Mouse (Mus musculus) heart, embryonic 11.5 days (tissue): Measurements from ENCODE around the gene Plppr1. TPM values are rescaled to one million over a fixed set of nuclear protein-coding genes. Genes with fewer than 3 reads are reported as not detected.

Experiments used
- ATAC-seq: fragments of 200-750 bp; cut with Nextera tagmentation; replicated peaks from 2 replicates; pipeline ENCODE4 v1.8.0; 2017; ENCODE audit warnings: moderate library complexity; ENCODE audit not compliant: insufficient number of reproducible peaks, low FRiP score, low TSS enrichment
- H3K27ac ChIP-seq: fragments of 300-500 bp; sonication (generic); 2 replicates; pipeline ENCODE4 v1.5.1; 2014; ENCODE audit warnings: mild to moderate bottlenecking, low read depth, low read length
- H3K27me3 ChIP-seq: fragments of 300-500 bp; sonication (generic); 2 replicates; pipeline ENCODE4 v1.6.1; 2014; ENCODE audit warnings: mild to moderate bottlenecking, low read length, mixed read lengths; ENCODE audit not compliant: control insufficient read depth, insufficient read depth
- H3K36me3 ChIP-seq: fragments of 300-500 bp; sonication (generic); 2 replicates; pipeline ENCODE4 v1.6.1; 2014; ENCODE audit warnings: mild to moderate bottlenecking, low read length, moderate library complexity, mixed read lengths; ENCODE audit not compliant: control insufficient read depth, insufficient read depth
- H3K4me1 ChIP-seq: fragments of 300-500 bp; sonication (generic); 2 replicates; pipeline ENCODE4 v1.6.1; 2014; ENCODE audit warnings: low read length; ENCODE audit not compliant: control insufficient read depth, insufficient read depth
- H3K4me2 ChIP-seq: fragments of 300-500 bp; sonication (generic); 2 replicates; pipeline ENCODE4 v1.6.1; 2014; ENCODE audit warnings: mild to moderate bottlenecking, moderate library complexity
- H3K4me3 ChIP-seq: fragments of 300-500 bp; sonication (generic); 2 replicates; pipeline ENCODE4 v1.5.1; 2014; ENCODE audit warnings: low read depth, low read length
- H3K9ac ChIP-seq: fragments of 300-500 bp; sonication (generic); 2 replicates; pipeline ENCODE4 v1.6.1; 2014; ENCODE audit warnings: mild to moderate bottlenecking, low read depth, low read length, moderate library complexity
- H3K9me3 ChIP-seq: fragments of 300-500 bp; sonication (generic); replicated peaks from 2 replicates; pipeline ENCODE4 v1.6.1; 2016; ENCODE audit warnings: low read length; ENCODE audit not compliant: control insufficient read depth
- WGBS: fragments of 180-500 bp; shearing (Covaris S2); extraction: QIAGEN DNeasy Blood & Tissue Kit; methylation state at CpG from one replicate; pipeline ENCODE4 v1.1.7; 2014; ENCODE audit not compliant: insufficient replicate concordance; 5-methylcytosine and 5-hydroxymethylcytosine counted together
- polyA plus RNA-seq: library from polyadenylated mRNA; unstranded; fragments of >200 nt; fragmentation: Nextera tagmentation; extraction: Ambion mirVana; gene quantifications from 2 replicates; pipeline ENCODE4 v1.2.1, GENCODE M21; 2014

Plppr1 gene
- polyA plus RNA-seq, 1 experiment from 2014 or later = 1.9 TPM

DNA sequence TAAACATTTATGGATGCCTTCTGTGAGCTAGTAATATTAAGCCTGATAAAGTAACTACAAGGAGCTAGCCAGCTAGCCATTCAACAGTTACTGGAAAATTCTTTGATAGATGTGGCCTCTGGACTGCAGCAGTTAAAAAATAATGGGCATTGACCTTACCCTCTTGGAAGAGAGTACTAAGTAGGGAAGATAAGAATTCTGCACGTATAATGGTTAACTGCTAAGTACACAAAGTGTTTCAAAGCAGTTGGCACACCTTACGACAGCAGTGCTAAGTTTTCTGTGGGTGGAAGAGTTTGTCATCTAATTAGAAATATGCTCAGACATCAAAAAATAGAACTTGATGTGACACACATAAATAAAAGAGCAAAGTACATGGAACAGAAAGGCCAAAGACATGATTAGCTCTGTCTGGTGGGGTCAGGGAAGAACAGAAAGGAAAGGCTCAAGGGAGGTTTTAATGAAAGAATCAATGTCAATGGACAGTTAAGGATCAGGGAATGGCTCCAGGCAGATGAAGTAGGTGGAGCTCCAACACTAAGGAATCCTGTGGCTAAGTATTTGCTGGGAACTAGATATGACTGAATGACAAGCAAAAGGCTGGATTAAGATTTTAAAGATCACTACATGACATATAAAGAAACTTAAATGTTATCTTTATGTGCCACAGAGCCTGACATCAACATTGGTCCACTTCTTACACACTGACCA, 120.6 kb downstream of the Plppr1 start:
- H3K36me3 ChIP-seq = no peaks in the 10 kb centered on the region
- WGBS = 56% methylated on average over 2 of the region's 2 CpGs
- no peak overlapping the region for H3K27ac ChIP-seq
- no peaks in the 10 kb centered on the region for H3K4me1 ChIP-seq
- no peak overlapping the region for H3K4me3 ChIP-seq
- no peaks in the 10 kb centered on the region for H3K27me3 ChIP-seq
- H3K9ac ChIP-seq = no peak overlapping the region
- H3K9me3 ChIP-seq = no peaks in the 10 kb centered on the region
- no peak for ATAC-seq
- H3K4me2 ChIP-seq = no peak overlapping the region

DNA sequence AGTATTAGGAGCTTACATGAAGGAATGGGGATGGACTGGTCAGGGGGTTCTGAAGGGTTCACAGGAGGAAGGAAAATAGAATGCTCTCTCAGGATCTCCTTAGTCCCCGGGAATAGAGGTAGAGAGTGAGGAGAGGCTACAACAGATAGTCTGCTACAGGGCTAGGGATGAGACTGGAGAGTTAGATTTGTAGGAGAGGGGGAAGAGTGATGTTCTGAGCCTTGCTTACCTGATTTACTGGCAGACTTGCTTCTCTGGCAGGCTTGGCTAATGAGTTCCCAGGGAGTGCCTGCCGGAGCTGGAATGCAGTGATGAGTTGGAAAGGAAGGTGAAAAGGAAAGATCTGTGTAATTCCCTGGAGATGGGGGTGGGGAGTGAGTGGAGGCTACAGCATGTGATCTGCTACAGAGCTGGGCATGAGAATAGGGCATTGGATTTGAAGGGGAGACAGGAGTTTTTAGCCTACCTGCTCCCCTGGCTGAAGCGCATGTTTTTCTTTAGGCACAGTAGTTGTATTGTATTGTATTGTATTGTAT, 131.0 kb downstream of the Plppr1 start:
- Histone ChIP-seq H3K36me3 (no peaks in the 10 kb centered on the region), H3K4me3 (no peak overlapping the region), H3K9ac (no peak overlapping the region), H3K27me3 (no peaks in the 10 kb centered on the region), H3K4me2 (no peak overlapping the region), H3K4me1 (no peaks in the 10 kb centered on the region), H3K9me3 (no peaks in the 10 kb centered on the region), H3K27ac (no peak overlapping the region)
- WGBS = 61% methylated on average over 3 of the region's 3 CpGs
- ATAC-seq = no peak

DNA sequence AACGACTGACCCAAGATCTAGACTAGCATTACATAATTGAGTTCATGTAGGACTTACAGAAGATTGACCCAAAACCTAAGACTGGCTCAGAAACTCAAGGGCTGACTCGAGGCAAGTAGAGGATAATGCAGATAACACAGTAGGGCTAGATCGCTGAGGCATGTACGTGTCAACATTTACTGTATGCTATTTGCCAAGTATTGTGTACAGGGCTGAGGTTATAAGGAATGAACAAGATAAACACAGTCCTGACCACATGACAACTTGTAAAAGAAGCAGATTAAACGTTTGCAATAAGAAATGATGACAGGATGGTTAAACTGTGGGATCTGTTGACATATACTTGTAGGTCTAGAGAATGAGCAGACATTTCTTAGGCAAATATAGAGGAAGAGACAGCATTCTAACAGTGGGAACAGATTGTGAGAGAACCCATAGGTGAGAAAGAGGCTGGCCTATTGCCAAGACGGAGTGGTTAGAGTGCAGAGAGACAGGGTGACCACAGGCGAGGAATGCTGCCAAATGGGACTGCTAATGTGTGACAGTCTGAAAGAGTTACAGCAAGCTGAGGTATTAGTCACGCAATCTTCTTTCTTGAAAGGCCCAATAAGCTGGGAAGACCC, 138.2 kb downstream of the Plppr1 start:
- no peaks in the 10 kb centered on the region for H3K9me3 ChIP-seq
- no peaks in the 10 kb centered on the region for H3K36me3 ChIP-seq
- no peak overlapping the region for H3K4me2 ChIP-seq
- no peaks in the 10 kb centered on the region for H3K27me3 ChIP-seq
- H3K4me3 ChIP-seq = no peak overlapping the region
- no peak for ATAC-seq
- 40% methylated on average over 8 of the region's 8 CpGs for WGBS
- H3K4me1 ChIP-seq = no peaks in the 10 kb centered on the region
- H3K27ac ChIP-seq = no peak overlapping the region
- H3K9ac ChIP-seq = no peak overlapping the region

DNA sequence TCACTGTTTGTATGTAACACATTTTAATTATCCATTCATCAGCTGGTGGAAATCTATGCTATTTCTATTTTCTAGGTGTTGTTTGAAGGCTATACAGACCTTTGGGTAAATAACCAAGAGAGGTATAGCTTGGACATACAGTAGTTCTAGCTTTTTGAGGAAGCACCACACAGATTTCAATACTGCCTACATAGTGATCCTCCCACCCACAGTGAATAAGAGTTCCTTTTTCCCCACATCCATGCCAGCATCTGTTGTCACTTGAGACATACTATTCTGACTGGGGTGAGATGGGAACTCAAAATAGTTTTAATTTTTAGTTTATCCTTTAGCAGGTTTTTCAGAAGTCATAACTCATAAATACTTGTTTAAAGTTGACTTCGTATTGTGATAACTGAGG, 151.4 kb downstream of the Plppr1 start:
- Histone ChIP-seq H3K4me2 (no peak overlapping the region), H3K9ac (no peak overlapping the region), H3K36me3 (no peaks in the 10 kb centered on the region), H3K27me3 (no peaks in the 10 kb centered on the region), H3K27ac (no peak overlapping the region), H3K9me3 (no peaks in the 10 kb centered on the region), H3K4me3 (no peak overlapping the region), H3K4me1 (no peaks in the 10 kb centered on the region)
- 85% methylated on average over 1 of the region's 1 CpGs for WGBS
- no peak for ATAC-seq

DNA sequence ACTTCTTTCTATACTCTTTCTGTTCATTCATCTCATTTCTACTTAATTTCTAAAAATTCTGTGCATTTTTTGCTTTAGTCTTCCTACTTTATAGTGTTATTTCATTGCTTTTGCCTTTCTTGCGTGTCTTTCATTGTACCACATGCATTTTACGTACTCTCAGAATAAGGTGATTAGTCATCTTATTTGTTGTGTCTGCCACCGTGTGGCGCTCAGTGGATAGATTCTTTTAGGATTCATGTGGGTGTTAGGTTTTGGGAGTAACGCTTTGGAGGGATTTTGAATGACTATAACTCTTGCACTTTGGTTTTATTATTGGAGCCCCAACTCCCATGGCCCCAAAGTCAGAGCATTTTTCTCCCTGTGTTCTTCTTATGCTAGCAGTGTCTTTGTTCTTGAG, 152.5 kb downstream of the Plppr1 start:
- Histone ChIP-seq H3K9me3 (no peaks in the 10 kb centered on the region), H3K4me1 (no peaks in the 10 kb centered on the region), H3K36me3 (no peaks in the 10 kb centered on the region), H3K27me3 (no peaks in the 10 kb centered on the region), H3K9ac (no peak overlapping the region), H3K4me2 (no peak overlapping the region), H3K4me3 (no peak overlapping the region), H3K27ac (no peak overlapping the region)
- 65% methylated on average over 5 of the region's 5 CpGs for WGBS
- no peak for ATAC-seq

DNA sequence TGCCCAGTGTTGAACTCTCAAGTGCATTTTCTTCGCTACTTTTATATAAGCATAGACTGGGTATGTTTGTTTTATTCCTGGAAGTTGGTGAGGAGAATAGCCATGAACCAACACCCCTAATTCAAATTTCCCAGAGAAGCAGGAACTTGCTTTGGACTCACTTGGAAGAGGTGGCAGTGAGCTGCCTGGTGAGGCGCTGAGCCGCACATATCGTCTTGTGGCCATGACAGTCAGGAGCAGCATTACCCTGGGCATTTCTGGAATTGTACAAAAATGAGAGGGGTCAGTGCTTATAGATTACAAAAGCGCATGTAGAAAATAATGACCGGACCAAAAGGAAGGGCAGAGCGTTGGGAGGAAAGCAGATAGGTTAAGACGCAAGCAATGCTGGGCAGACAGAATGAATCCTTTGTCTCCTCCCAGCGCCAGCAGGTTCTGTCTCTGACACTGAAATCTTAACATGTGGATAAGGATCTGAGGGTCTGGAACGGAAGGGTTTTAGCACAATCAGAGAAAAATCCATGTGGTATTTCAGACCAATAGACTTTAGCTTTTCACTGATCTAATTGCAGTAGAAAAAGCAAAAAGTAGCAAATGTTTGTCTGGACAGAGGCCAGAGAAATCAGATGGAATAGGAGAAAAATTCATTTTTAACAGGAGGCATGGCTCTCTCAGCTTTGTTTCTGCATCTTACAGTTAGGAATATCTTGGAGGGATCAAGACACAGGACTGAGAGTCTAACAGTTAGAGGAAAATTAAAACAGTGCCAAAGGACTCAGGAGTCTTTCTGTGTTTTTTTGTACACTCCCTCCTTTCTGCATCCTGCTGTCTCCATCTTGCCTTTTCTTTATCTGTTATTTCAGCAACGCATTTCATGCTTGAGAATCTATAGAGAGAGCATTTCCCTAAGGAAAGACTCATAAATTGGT, 153.8 kb downstream of the Plppr1 start:
- Histone ChIP-seq H3K9ac (no peak overlapping the region), H3K4me3 (no peak overlapping the region), H3K4me2 (no peak overlapping the region), H3K36me3 (no peaks in the 10 kb centered on the region), H3K4me1 (no peaks in the 10 kb centered on the region), H3K9me3 (no peaks in the 10 kb centered on the region), H3K27ac (no peak overlapping the region), H3K27me3 (no peaks in the 10 kb centered on the region)
- no peak for ATAC-seq
- 68% methylated on average over 11 of the region's 11 CpGs for WGBS

DNA sequence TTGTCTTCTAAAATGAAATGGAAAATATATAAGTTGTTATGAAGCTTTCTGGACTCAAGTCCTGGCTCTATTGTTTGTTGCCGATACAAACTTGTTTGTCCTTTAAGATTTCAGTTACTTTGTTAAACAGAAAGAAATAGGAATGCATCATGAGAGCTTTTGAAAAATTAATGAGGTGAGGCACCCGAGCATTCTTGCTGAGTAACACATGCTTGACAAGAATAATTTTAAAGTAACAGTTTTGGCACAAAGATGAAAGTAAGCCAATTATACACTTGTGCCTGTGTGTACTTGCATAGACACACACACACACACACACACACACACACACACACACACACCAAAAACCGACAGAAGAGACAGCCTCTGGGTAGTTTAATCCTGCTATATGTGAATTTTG, 155.3 kb downstream of the Plppr1 start:
- no peak overlapping the region for H3K4me3 ChIP-seq
- H3K27me3 ChIP-seq = no peaks in the 10 kb centered on the region
- H3K27ac ChIP-seq = no peak overlapping the region
- no peak for ATAC-seq
- no peaks in the 10 kb centered on the region for H3K36me3 ChIP-seq
- H3K4me1 ChIP-seq = no peaks in the 10 kb centered on the region
- no peak overlapping the region for H3K4me2 ChIP-seq
- WGBS = 64% methylated on average over 3 of the region's 3 CpGs
- H3K9me3 ChIP-seq = no peaks in the 10 kb centered on the region
- no peak overlapping the region for H3K9ac ChIP-seq

DNA sequence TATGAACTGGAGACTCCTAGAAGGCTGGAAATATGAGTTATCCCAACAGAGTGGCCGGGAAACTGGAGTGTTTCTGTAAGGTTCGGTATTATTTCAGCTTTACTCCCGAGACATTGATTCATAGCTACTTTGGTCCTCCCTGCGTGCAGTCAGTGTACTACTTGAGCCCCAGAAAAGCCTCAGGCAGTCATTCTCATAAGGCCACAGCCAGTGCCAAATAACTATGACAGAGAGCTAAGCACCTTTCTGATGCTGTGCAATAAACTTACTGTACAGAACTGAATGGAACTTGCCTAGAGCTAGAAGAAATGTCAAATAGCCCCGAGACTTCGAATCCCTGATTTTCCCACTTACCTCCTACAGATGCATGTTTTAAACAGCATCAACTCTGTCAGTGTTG, 164.4 kb downstream of the Plppr1 start:
- no peaks in the 10 kb centered on the region for H3K27me3 ChIP-seq
- no peak for ATAC-seq
- no peak overlapping the region for H3K9ac ChIP-seq
- no peaks in the 10 kb centered on the region for H3K9me3 ChIP-seq
- no peaks in the 10 kb centered on the region for H3K36me3 ChIP-seq
- no peaks in the 10 kb centered on the region for H3K4me1 ChIP-seq
- 81% methylated on average over 6 of the region's 6 CpGs for WGBS
- H3K4me2 ChIP-seq = no peak overlapping the region
- no peak overlapping the region for H3K4me3 ChIP-seq
- H3K27ac ChIP-seq = no peak overlapping the region
